Mouse (Mus musculus) left cerebral cortex, postnatal 14 days (tissue): ENCODE results near the gene Echs1. TPM values are rescaled to one million over a fixed set of nuclear protein-coding genes. Genes with fewer than 3 reads are reported as not detected.

ENCODE experiments used
- DNase-seq, 2 experiments: peaks; one replicate each; pipeline ENCODE4 v3.0.0; 2021 to 2022; ENCODE audit warnings: low spot score in 2 of 2, mixed read lengths in 1 of 2
- intact Hi-C: fragments of 180-260 bp; cut with DNase I; formaldehyde crosslinking; loops from one replicate; pipeline ENCODE4 v1.15.1; 2025
- total RNA-seq, 2 experiments: library from RNA; stranded (reverse); gene quantifications; 2 replicates each; pipeline ENCODE4 v1.2.3; 2021

Gene Echs1
- total RNA-seq, 2 experiments from 2014 or later = 49.1 to 55.7 TPM

GRCm38 (mm10) chr7:140078711-140079110 is 37.6 kb downstream of the Echs1 start:
- intact Hi-C loops = loop anchor here (5.0 kb wide), 1 partner anchor 824 kb away; the partner anchor contains the start of gene Cox8b
- peak; percentile 64 to 81 for DNase-seq

- DNase-seq = no peak
- intact Hi-C loops = loop anchor here (5.0 kb wide), 1 partner anchor 825 kb away; the partner anchor contains the start of gene Cox8b
Measured at GRCm38 (mm10) chr7:140077698-140078097, 38.6 kb downstream of the Echs1 start.

DNA sequence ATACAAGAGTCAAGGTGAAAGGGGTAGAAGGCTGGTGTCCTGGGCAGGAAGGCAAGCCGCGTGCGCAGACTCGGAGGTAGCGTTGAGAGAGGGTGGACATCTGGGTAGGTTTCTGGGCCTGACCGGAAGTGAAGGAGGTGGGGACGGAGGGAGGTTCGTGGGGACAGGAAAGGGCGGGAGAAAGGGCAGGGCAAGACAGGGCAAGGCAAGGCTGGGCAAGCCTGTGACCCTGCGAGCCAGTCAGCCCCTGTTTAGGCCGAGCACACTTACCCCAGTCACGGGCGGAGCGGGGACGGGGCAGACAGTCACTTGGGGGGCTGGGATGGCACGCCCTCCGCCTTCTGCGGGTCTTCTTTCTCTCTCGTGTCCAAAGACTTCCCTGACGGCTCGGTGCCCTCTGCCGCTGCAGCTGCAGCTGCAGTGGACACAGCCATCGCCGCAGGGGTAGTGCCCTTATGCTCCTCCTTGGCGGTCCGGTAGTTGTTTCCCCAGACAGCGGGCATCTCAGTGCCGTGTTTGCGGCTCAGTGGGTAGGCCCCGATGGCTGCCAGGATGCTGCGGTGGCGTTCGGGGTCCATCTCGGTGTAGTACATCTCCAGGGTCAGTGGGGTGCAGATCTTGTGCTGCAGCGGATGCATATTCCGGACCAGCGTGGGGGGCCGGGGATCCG is 46.1 kb downstream of the Echs1 start:
- intact Hi-C loops = no loop called here
- no peak for DNase-seq

DNA sequence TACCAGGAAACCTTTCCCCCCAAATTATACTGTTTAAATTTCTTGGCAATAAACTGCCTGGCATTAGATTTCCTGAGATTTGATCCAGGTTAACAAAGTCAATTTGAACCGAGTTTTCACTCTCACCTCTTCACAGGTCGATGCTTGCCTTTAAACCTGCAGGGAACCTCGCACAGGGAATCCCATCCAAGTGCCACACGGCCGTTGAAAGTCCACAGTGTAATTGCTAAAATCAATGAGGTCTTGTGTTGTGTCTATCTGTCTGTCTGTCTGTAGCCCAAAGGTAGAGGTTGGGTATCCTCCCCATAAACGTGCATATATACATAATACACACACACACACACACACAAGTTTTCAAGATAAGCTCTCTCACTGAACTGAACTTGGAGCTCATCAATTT is 48.9 kb downstream of the Echs1 start:
- intact Hi-C loops = loop anchor here (10.0 kb wide), 1 partner anchor 453 kb away; no protein-coding TSS in a partner anchor
- DNase-seq = no peak

DNA sequence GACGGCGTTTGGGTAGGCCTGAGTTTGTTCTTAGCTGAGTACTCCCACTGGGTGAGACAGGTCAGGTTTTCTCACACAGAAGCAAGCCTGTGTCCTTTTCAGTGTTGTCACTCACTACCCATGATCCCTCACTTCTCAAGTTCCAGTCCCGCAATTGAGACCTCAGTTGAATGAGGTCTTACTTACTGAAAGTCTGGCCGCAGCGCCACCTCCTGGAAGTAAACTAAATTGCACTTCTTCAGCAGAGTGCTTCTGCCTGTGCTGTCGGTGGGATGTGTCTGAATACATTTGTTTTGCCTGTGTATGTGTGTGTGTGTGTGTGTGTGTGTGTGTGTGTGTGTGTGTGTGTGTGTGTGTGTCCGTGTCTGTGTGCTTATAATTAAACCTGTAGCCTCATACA is 53.2 kb downstream of the Echs1 start:
- peak; percentile 88 to 90 for DNase-seq

DNA sequence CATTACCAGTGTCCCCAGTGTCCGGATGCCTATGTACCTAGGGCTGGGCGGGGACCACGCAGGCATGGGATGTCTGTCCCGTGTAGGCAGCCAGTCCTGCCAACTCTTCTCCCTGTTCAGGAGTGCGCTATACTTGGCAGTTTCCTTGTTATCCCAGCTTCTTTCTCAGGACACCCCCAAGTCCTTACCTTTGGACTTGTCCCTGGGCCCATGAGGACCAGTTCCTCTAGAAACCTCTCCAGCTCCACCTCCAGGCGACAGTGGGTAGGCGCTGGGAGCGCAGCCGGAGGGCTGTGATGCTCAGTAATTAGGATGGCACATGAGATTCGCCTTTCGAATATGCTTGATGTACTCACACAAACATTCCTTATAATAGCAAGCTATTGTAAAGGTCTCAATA is 54.0 kb downstream of the Echs1 start:
- DNase-seq = peak; percentile 33 to 45
- intact Hi-C loops = loop anchor here (5.0 to 10.0 kb wide), 2 partner anchors 415 to 448 kb away; no protein-coding TSS in a partner anchor

More for the DNA sequence above, 53.2 kb downstream of the Echs1 start:
- intact Hi-C loops = loop anchor here (1.0 to 10.0 kb wide), 3 partner anchors 94 to 448 kb away; no protein-coding TSS in a partner anchor

DNA sequence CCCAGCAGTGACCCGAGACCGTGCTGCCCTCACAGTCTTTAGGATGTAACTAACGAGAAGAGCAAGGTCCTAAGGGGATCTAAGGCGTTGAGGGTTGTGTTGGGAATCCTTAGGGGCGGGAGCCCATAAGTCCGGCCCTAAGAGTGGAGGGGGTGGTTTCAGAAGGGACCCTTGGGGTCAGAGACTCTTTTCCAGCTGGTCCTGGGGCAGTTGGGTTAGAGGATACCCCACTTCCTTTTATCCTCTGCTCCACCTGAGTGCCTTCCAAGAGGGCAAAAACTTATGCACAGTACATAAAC is 54.5 kb downstream of the Echs1 start:
- DNase-seq = no peak
- intact Hi-C loops = loop anchor here (5.0 to 10.0 kb wide), 2 partner anchors 414 to 447 kb away; no protein-coding TSS in a partner anchor

GRCm38 (mm10) chr7:140060936-140061831 is 55.1 kb downstream of the Echs1 start:
- DNase-seq = peak in 1 of 2 experiments; percentile 28
- intact Hi-C loops = loop anchor here (5.0 to 10.0 kb wide), 2 partner anchors 414 to 446 kb away; no protein-coding TSS in a partner anchor

- intact Hi-C loops = loop anchor here (10.0 kb wide), 1 partner anchor 155 kb away; no protein-coding TSS in a partner anchor
- DNase-seq = no peak
Measured at GRCm38 (mm10) chr7:140059601-140060000, 56.7 kb downstream of the Echs1 start.

DNA sequence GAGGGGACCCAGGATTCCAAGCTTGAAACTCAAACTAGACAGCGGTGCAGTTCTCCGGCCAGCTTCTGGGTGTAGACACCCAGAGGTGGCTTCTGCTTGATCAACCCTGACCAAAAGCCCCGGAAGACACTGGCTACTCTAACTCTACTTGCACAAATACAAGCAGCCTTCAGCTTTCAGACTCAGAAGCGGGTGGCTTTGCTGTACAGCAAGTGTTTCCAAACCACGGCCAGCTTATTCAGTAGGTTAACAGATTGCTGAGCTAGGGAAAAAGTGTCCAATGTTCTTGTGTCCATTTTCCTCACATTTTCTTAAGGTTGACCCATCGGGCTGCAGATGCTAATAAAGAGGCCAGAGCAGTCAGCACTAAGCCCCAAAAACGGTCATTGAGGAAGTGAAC is 57.7 kb downstream of the Echs1 start:
- no peak for DNase-seq
- intact Hi-C loops = loop anchor here (10.0 kb wide), 1 partner anchor 154 kb away; no protein-coding TSS in a partner anchor

GRCm38 (mm10) chr7:140057413-140058407 is 58.6 kb downstream of the Echs1 start:
- intact Hi-C loops = loop anchor here (10.0 kb wide), 1 partner anchor 153 kb away; no protein-coding TSS in a partner anchor
- DNase-seq = peak in 1 of 2 experiments; percentile 17

Other genes with a start within 250 kb of the Echs1 start
- 10 to 100 TPM; 41.1 to 52.5 TPM for gene Kndc1, start 221.8 kb downstream of the Echs1 start, total RNA-seq
- not detected for gene Utf1, start 172.7 kb downstream of the Echs1 start, total RNA-seq
- under 1 TPM; 0.79 to 0.89 TPM for gene 6430531B16Rik, start 137.7 kb downstream of the Echs1 start, total RNA-seq
- 1 to 10 TPM; 1.3 to 2.0 TPM for gene Adam8, start 123.9 kb downstream of the Echs1 start, total RNA-seq
- 10 to 100 TPM; 18.8 to 25.9 TPM for gene Zfp511, start 80.1 kb downstream of the Echs1 start, total RNA-seq
- gene Tubgcp2, start 79.8 kb downstream of the Echs1 start, total RNA-seq = 10 to 100 TPM; 38.2 to 38.4 TPM
- gene Msx3, start 67.4 kb downstream of the Echs1 start, total RNA-seq = under 1 TPM; 0.29 to 0.30 TPM
- 100 to 1,000 TPM; 181 to 224 TPM for gene Caly, start 33.9 kb downstream of the Echs1 start, total RNA-seq
- not detected for gene Prap1, start 23.1 kb downstream of the Echs1 start, total RNA-seq
- 10 to 100 TPM; 36.4 to 40.8 TPM for gene Fuom, start 14.0 kb downstream of the Echs1 start, total RNA-seq
- 1 to 10 TPM; 5.3 to 5.6 TPM for gene Paox, start 677 bp downstream of the Echs1 start, total RNA-seq
- gene Mtg1, start 21.1 kb upstream of the Echs1 start, total RNA-seq = 10 to 100 TPM; 19.5 to 21.8 TPM
- gene Sprn, start 38.4 kb upstream of the Echs1 start, total RNA-seq = 100 to 1,000 TPM; 213 to 214 TPM
- not detected for gene Olfr522, start 48.3 kb upstream of the Echs1 start, total RNA-seq
- gene Olfr523, start 56.7 kb upstream of the Echs1 start, total RNA-seq = under 1 TPM in 1 of 2 experiments, not detected in 1; 0.11 TPM
- not detected for gene Olfr524, start 89.5 kb upstream of the Echs1 start, total RNA-seq
- under 1 TPM in 1 of 2 experiments, not detected in 1; 0.18 TPM for gene Cd163l1, start 101.8 kb upstream of the Echs1 start, total RNA-seq
- gene 5830411N06Rik, start 130.8 kb upstream of the Echs1 start, total RNA-seq = not detected
- gene Olfr525, start 204.4 kb upstream of the Echs1 start, total RNA-seq = not detected
- not detected for gene Olfr527, start 217.5 kb upstream of the Echs1 start, total RNA-seq
- not detected for gene Olfr60, start 245.2 kb upstream of the Echs1 start, total RNA-seq